Mouse (Mus musculus) leukemia stem cell, adult 10-12 weeks (primary cell): ENCODE measurements around the gene Tmem179. TPM values are rescaled to one million over a fixed set of nuclear protein-coding genes. Genes with fewer than 3 reads are reported as not detected.

Experiments
- polyA plus RNA-seq: library from polyadenylated mRNA; stranded (reverse); fragments of >175 nt; gene quantifications from 2 replicates; pipeline ENCODE4 v1.2.3, GENCODE M21; 2012; ENCODE audit warnings: low replicate concordance

The Tmem179 gene
- polyA plus RNA-seq = not detected in 2 replicates

GRCm38 (mm10) chr12:112516697-112517337 is at the start of gene Tmem179:
Gene Tmem179 (minus strand): TSS chr12:112516747.

GRCm38 (mm10) chr12:112489134-112489533 is 27.4 kb downstream of the Tmem179 start, which contains the start of gene A530016L24Rik:
Gene A530016L24Rik (plus strand): TSS chr12:112489448.

Other genes with a start within 250 kb of the Tmem179 start
- gene A530016L24Rik, start 27.3 kb downstream of the Tmem179 start, polyA plus RNA-seq = not detected in 2 replicates
- 29.8 and 43.1 TPM in 2 replicates for gene Inf2, start 72.0 kb upstream of the Tmem179 start, polyA plus RNA-seq
- gene Adssl1, start 103.3 kb upstream of the Tmem179 start, polyA plus RNA-seq = 4.2 and 11.8 TPM in 2 replicates
- gene Siva1, start 127.9 kb upstream of the Tmem179 start, polyA plus RNA-seq = 34.5 and 74.5 TPM in 2 replicates
- gene Akt1, start 158.1 kb upstream of the Tmem179 start, polyA plus RNA-seq = 346 and 443 TPM in 2 replicates
- gene Zbtb42, start 162.1 kb upstream of the Tmem179 start, polyA plus RNA-seq = 7.8 and 9.7 TPM in 2 replicates
- 2.1 and 4.2 TPM in 2 replicates for gene Cep170b, start 203.7 kb upstream of the Tmem179 start, polyA plus RNA-seq
- 37.1 and 44.0 TPM in 2 replicates for gene Pld4, start 243.9 kb upstream of the Tmem179 start, polyA plus RNA-seq